Mouse (Mus musculus): ENCODE measurements around the gene Tmem141. TPM values are rescaled to one million over a fixed set of nuclear protein-coding genes. Genes with fewer than 3 reads are reported as not detected.

The Tmem141 gene
- polyA plus RNA-seq, 1 experiment from 2014 or later, result 23.5 TPM

- Histone ChIP-seq H3K27ac (no peak overlapping the region), H3K4me3 (no peak overlapping the region), H3K4me2 (no peak overlapping the region), H3K27me3 (no peaks in the 10 kb centered on the region), H3K9me3 (no peaks in the 10 kb centered on the region), H3K36me3 (peaks cover 62% of the 10 kb centered on the region), H3K9ac (no peak overlapping the region), H3K4me1 (peaks cover 11% of the 10 kb centered on the region)
- WGBS, result 90% methylated on average over 5 of the region's 5 CpGs
- ATAC-seq (ENCODE audit: insufficient number of reproducible peaks, insufficient read depth, low FRiP score, low TSS enrichment, low read depth), result no peak
Measured at GRCm38 (mm10) chr2:25602526-25602925, 19.3 kb downstream of the Tmem141 start.

- Histone ChIP-seq H3K4me3 (no peak overlapping the region), H3K4me1 (no peaks in the 10 kb centered on the region), H3K27me3 (no peaks in the 10 kb centered on the region), H3K27ac (no peak overlapping the region), H3K9me3 (no peaks in the 10 kb centered on the region), H3K9ac (no peak overlapping the region), H3K36me3 (peaks cover 86% of the 10 kb centered on the region), H3K4me2 (no peak overlapping the region)
- 94% methylated on average over 2 of the region's 2 CpGs for WGBS
- no peak for ATAC-seq (ENCODE audit: insufficient number of reproducible peaks, insufficient read depth, low FRiP score, low TSS enrichment, low read depth)
Measured at GRCm38 (mm10) chr2:25600037-25600436, 21.8 kb downstream of the Tmem141 start.

- 100% methylated on average over 1 of the region's 1 CpGs for WGBS
- H3K27ac ChIP-seq, result no peak overlapping the region
- peaks cover 92% of the 10 kb centered on the region for H3K36me3 ChIP-seq
Measured at GRCm38 (mm10) chr2:25598749-25599148, 23.1 kb downstream of the Tmem141 start.

GRCm38 (mm10) chr2:25596765-25597510 lies 24.9 kb downstream of the Tmem141 start:
- Histone ChIP-seq H3K36me3 (peaks cover 95% of the 10 kb centered on the region), H3K27ac (no peak overlapping the region), H3K9me3 (no peaks in the 10 kb centered on the region), H3K27me3 (no peaks in the 10 kb centered on the region), H3K9ac (no peak overlapping the region), H3K4me2 (no peak overlapping the region), H3K4me3 (no peak overlapping the region), H3K4me1 (no peaks in the 10 kb centered on the region)
- WGBS, result 92% methylated on average over 5 of the region's 5 CpGs
- no peak for ATAC-seq (ENCODE audit: insufficient number of reproducible peaks, insufficient read depth, low FRiP score, low TSS enrichment, low read depth)

More at GRCm38 (mm10) chr2:25598749-25599148, 23.1 kb downstream of the Tmem141 start:
- H3K4me1 ChIP-seq, result no peaks in the 10 kb centered on the region
- no peaks in the 10 kb centered on the region for H3K27me3 ChIP-seq
- ATAC-seq (ENCODE audit: insufficient number of reproducible peaks, insufficient read depth, low FRiP score, low TSS enrichment, low read depth), result no peak
- no peak overlapping the region for H3K9ac ChIP-seq
- no peaks in the 10 kb centered on the region for H3K9me3 ChIP-seq
- no peak overlapping the region for H3K4me3 ChIP-seq
- H3K4me2 ChIP-seq, result no peak overlapping the region

GRCm38 (mm10) chr2:25591863-25592262 lies 29.9 kb downstream of the Tmem141 start:
- Histone ChIP-seq H3K4me3 (no peak overlapping the region), H3K4me1 (no peaks in the 10 kb centered on the region), H3K9me3 (no peaks in the 10 kb centered on the region), H3K36me3 (peaks cover 95% of the 10 kb centered on the region), H3K27me3 (no peaks in the 10 kb centered on the region), H3K4me2 (no peak overlapping the region), H3K27ac (no peak overlapping the region), H3K9ac (no peak overlapping the region)
- ATAC-seq (ENCODE audit: insufficient number of reproducible peaks, insufficient read depth, low FRiP score, low TSS enrichment, low read depth), result no peak
- 87% methylated on average over 2 of the region's 2 CpGs for WGBS

- Histone ChIP-seq H3K27me3 (no peaks in the 10 kb centered on the region), H3K9ac (no peak overlapping the region), H3K4me1 (no peaks in the 10 kb centered on the region), H3K27ac (no peak overlapping the region), H3K9me3 (no peaks in the 10 kb centered on the region), H3K4me3 (no peak overlapping the region), H3K4me2 (no peak overlapping the region), H3K36me3 (peaks cover 99% of the 10 kb centered on the region)
- WGBS, result 91% methylated on average over 8 of the region's 8 CpGs
- no peak for ATAC-seq (ENCODE audit: insufficient number of reproducible peaks, insufficient read depth, low FRiP score, low TSS enrichment, low read depth)
Measured at GRCm38 (mm10) chr2:25588227-25588907, 33.4 kb downstream of the Tmem141 start.

GRCm38 (mm10) chr2:25587290-25587689 lies 34.5 kb downstream of the Tmem141 start:
- Histone ChIP-seq H3K4me3 (no peak overlapping the region), H3K4me1 (peaks cover 8% of the 10 kb centered on the region), H3K36me3 (peaks cover 95% of the 10 kb centered on the region), H3K27me3 (no peaks in the 10 kb centered on the region), H3K4me2 (no peak overlapping the region), H3K9me3 (no peaks in the 10 kb centered on the region), H3K27ac (no peak overlapping the region), H3K9ac (no peak overlapping the region)
- no peak for ATAC-seq (ENCODE audit: insufficient number of reproducible peaks, insufficient read depth, low FRiP score, low TSS enrichment, low read depth)
- WGBS, result 88% methylated on average over 8 of the region's 8 CpGs

- Histone ChIP-seq H3K4me2 (no peak overlapping the region), H3K4me3 (no peak overlapping the region), H3K9ac (no peak overlapping the region), H3K27ac (no peak overlapping the region), H3K4me1 (peaks cover 22% of the 10 kb centered on the region), H3K27me3 (peaks cover 10% of the 10 kb centered on the region), H3K9me3 (no peaks in the 10 kb centered on the region), H3K36me3 (peaks cover 78% of the 10 kb centered on the region)
- ATAC-seq (ENCODE audit: insufficient number of reproducible peaks, insufficient read depth, low FRiP score, low TSS enrichment, low read depth), result no peak
- WGBS, result 93% methylated on average over 3 of the region's 3 CpGs
Measured at GRCm38 (mm10) chr2:25585601-25586000, 36.2 kb downstream of the Tmem141 start.

- Histone ChIP-seq H3K4me2 (no peak overlapping the region), H3K4me1 (peaks cover 30% of the 10 kb centered on the region), H3K27ac (no peak overlapping the region), H3K36me3 (peaks cover 70% of the 10 kb centered on the region), H3K9me3 (no peaks in the 10 kb centered on the region), H3K9ac (no peak overlapping the region), H3K4me3 (no peak overlapping the region), H3K27me3 (peaks cover 18% of the 10 kb centered on the region)
- WGBS, result 87% methylated on average over 4 of the region's 4 CpGs
- ATAC-seq (ENCODE audit: insufficient number of reproducible peaks, insufficient read depth, low FRiP score, low TSS enrichment, low read depth), result no peak
Measured at GRCm38 (mm10) chr2:25584856-25585255, 36.9 kb downstream of the Tmem141 start.

GRCm38 (mm10) chr2:25584152-25584551 lies 37.7 kb downstream of the Tmem141 start:
- no peak overlapping the region for H3K4me2 ChIP-seq
- H3K9ac ChIP-seq, result no peak overlapping the region
- peaks cover 63% of the 10 kb centered on the region for H3K36me3 ChIP-seq
- H3K9me3 ChIP-seq, result no peaks in the 10 kb centered on the region
- 94% methylated on average over 3 of the region's 3 CpGs for WGBS
- H3K27me3 ChIP-seq, result peaks cover 25% of the 10 kb centered on the region
- H3K4me1 ChIP-seq, result peaks cover 37% of the 10 kb centered on the region
- no peak overlapping the region for H3K27ac ChIP-seq
- ATAC-seq (ENCODE audit: insufficient number of reproducible peaks, insufficient read depth, low FRiP score, low TSS enrichment, low read depth), result no peak
- H3K4me3 ChIP-seq, result no peak overlapping the region

GRCm38 (mm10) chr2:25583571-25583970 lies 38.2 kb downstream of the Tmem141 start:
- ATAC-seq (ENCODE audit: insufficient number of reproducible peaks, insufficient read depth, low FRiP score, low TSS enrichment, low read depth), result no peak
- H3K4me2 ChIP-seq, result no peak overlapping the region
- 63% methylated on average over 4 of the region's 4 CpGs for whole genome bisulfite sequencing
- H3K4me3 ChIP-seq, result no peak overlapping the region
- H3K27ac ChIP-seq, result no peak overlapping the region
- peaks cover 30% of the 10 kb centered on the region for H3K27me3 ChIP-seq
- peaks cover 57% of the 10 kb centered on the region for H3K36me3 ChIP-seq
- H3K4me1 ChIP-seq, result peaks cover 42% of the 10 kb centered on the region
- H3K9me3 ChIP-seq, result no peaks in the 10 kb centered on the region
- H3K9ac ChIP-seq, result no peak overlapping the region

GRCm38 (mm10) chr2:25583120-25583481 lies 38.7 kb downstream of the Tmem141 start:
- Histone ChIP-seq H3K36me3 (peaks cover 53% of the 10 kb centered on the region), H3K9ac (no peak overlapping the region), H3K27me3 (peaks cover 35% of the 10 kb centered on the region), H3K4me2 (no peak overlapping the region), H3K4me1 (peaks cover 47% of the 10 kb centered on the region), H3K4me3 (no peak overlapping the region), H3K27ac (peak overlapping the region; percentile 9; the same call in 1 of the 2 replicates), H3K9me3 (no peaks in the 10 kb centered on the region)
- ATAC-seq (ENCODE audit: insufficient number of reproducible peaks, insufficient read depth, low FRiP score, low TSS enrichment, low read depth), result no peak
- 82% methylated on average over 6 of the region's 6 CpGs for WGBS

All from embryonic facial prominence, embryonic 13.5 days (tissue).